Mouse (Mus musculus) embryonic fibroblast, embryonic 13.5 days (primary cell): ENCODE results near the gene Olfr1411. TPM values are rescaled to one million over a fixed set of nuclear protein-coding genes. Genes with fewer than 3 reads are reported as not detected.

Experiments used
- H3K27ac ChIP-seq: 2 replicates; pipeline ENCODE4 v1.5.1; 2012; ENCODE audit warnings: low read length, control low read depth, inconsistent platforms; ENCODE audit not compliant: insufficient read depth
- H3K4me1 ChIP-seq: 2 replicates; pipeline ENCODE4 v1.6.1; 2011; ENCODE audit warnings: low read length; ENCODE audit not compliant: control insufficient read depth, insufficient read depth
- H3K4me3 ChIP-seq: 2 replicates; pipeline ENCODE4 v1.5.1; 2011; ENCODE audit warnings: mild to moderate bottlenecking, control low read depth, low read length; ENCODE audit not compliant: insufficient read depth
- CTCF ChIP-seq: IDR thresholded peaks from 2 replicates; pipeline ENCODE4 v1.5.1; 2011; ENCODE audit warnings: mild to moderate bottlenecking, control low read depth, low read length, moderate library complexity, borderline replicate concordance; ENCODE audit not compliant: insufficient read depth
- POLR2A ChIP-seq: IDR thresholded peaks from 2 replicates; pipeline ENCODE4 v1.6.1; 2011; ENCODE audit warnings: low read depth, mild to moderate bottlenecking, control low read depth, low read length, moderate library complexity
- polyA plus RNA-seq: library from polyadenylated mRNA; stranded (reverse); fragments of >200 nt; gene quantifications from 2 replicates; pipeline ENCODE4 v1.2.4, GENCODE M21; 2011; ENCODE audit warnings: low read depth; ENCODE audit not compliant: missing spikeins, insufficient read length

Gene Olfr1411
- polyA plus RNA-seq, 1 experiment = not detected

- Histone ChIP-seq H3K27ac (no peak overlapping the region), H3K4me3 (no peak overlapping the region), H3K4me1 (peaks cover 2% of the 10 kb centered on the region; the same call in 1 of the 2 replicates)
- TF ChIP-seq CTCF (no peak), POLR2A (no peak)
Observed at GRCm38 (mm10) chr1:92616046-92616445, 21.8 kb downstream of the Olfr1411 start.

GRCm38 (mm10) chr1:92617488-92617887 is 23.3 kb downstream of the Olfr1411 start, which contains the start of gene Olfr12:
Olfr12 (plus strand) TSS chr1:92617788.
- Histone ChIP-seq H3K27ac (no peak within 1 kb of the TSS), H3K4me3 (no peak within 1 kb of the TSS), H3K4me1 (peaks cover 2% of the 10 kb centered on the region; the same call in 1 of the 2 replicates)
- TF ChIP-seq POLR2A (no peak), CTCF (no peak)

- H3K4me3 ChIP-seq = no peak overlapping the region
- H3K4me1 ChIP-seq = peaks cover 2% of the 10 kb centered on the region; the same call in 1 of the 2 replicates
- no peak for TF ChIP-seq POLR2A
- TF ChIP-seq CTCF = no peak
- H3K27ac ChIP-seq = no peak overlapping the region
Observed at GRCm38 (mm10) chr1:92618360-92618759, 24.1 kb downstream of the Olfr1411 start.

DNA sequence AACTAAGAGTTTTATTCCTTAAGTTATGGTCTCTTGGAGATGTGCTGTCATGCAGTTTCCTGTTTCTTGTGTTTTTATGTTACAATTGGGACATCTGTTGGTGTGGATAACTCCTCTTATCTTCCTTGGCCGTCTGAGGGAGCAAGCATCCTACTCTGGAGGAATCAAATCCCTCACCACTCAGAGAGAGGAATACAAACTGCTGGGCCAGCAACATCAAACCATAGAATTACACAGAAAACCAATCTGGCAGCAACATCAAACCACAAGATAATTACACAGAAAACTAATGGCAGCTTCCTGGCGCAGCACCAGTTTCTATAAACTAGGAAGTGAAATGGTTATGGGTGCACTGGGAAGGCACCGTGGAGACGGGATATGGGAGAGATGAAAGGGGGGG is 34.0 kb downstream of the Olfr1411 start:
- Histone ChIP-seq H3K27ac (no peak overlapping the region), H3K4me1 (no peaks in the 10 kb centered on the region), H3K4me3 (no peak overlapping the region)
- TF ChIP-seq POLR2A = no peak
- no peak for TF ChIP-seq CTCF

DNA sequence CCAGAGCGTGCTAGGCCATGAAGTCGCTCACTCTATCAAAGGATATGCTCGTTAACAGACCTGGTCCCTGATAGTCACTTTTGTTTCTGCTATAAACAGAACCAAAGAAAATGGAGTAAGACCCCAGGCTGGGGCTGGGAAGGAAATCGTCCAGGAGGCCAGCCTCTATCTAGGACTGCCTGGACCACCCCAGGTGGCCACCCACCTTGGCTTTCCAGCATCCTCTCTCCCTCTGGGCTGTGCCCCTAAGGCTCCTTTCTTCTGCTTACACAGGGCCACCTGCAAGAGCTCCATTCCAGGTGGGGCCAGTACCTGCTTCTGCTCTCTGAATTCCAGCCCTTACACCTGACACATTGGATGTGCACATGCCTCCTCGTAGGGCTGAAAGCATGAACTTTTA is 38.0 kb downstream of the Olfr1411 start:
- TF ChIP-seq POLR2A = no peak
- no peak for TF ChIP-seq CTCF
- no peak overlapping the region for H3K27ac ChIP-seq
- H3K4me3 ChIP-seq = no peak overlapping the region
- H3K4me1 ChIP-seq = no peaks in the 10 kb centered on the region

DNA sequence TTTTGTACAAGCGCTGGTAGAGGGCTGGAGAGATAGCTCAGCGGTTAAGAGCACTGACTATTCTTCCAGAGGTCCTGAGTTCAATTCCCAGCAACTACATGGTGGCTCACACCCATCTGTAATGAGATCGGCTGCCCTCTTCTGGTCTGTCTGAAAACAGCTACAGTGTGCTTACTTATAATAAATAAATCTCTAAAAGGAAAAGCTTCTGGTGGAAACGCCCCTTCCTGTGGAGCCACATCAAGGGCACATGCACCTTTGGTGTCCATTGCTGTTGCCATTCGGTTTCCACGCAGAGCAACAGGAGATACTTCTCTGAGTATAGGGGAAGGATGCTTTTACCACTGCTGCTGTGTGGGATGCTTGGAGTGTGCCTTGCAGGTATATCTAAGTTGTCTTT is 38.7 kb downstream of the Olfr1411 start:
- no peak overlapping the region for H3K27ac ChIP-seq
- H3K4me1 ChIP-seq = no peaks in the 10 kb centered on the region
- H3K4me3 ChIP-seq = no peak overlapping the region
- no peak for TF ChIP-seq CTCF
- TF ChIP-seq POLR2A = no peak

- no peaks in the 10 kb centered on the region for H3K4me1 ChIP-seq
- H3K4me3 ChIP-seq = no peak overlapping the region
- TF ChIP-seq CTCF (no peak), POLR2A (no peak)
- no peak overlapping the region for H3K27ac ChIP-seq
Observed at GRCm38 (mm10) chr1:92633726-92634125, 39.5 kb downstream of the Olfr1411 start.

DNA sequence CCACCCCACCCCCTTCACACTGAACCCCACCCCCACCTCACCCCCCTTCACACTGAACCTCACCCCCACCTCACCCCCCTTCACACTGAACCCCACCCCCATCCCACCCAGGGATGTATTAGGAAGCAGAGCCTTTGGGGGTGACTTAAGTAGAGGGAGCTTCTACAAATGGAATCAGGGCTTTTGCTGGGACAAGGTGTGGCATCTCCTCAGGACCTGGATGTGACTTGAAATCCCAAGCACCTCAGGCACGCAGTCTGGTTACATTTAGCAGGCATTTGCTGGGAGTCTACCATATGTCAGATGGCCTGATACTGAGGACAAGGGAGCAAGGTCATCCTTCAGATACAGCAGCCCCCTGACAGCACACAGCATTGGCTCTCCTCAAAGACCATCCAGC is 40.4 kb downstream of the Olfr1411 start:
- Histone ChIP-seq H3K4me1 (no peaks in the 10 kb centered on the region), H3K27ac (peak overlapping the region; percentile 63), H3K4me3 (no peak overlapping the region)
- TF ChIP-seq POLR2A (no peak), CTCF (no peak)

DNA sequence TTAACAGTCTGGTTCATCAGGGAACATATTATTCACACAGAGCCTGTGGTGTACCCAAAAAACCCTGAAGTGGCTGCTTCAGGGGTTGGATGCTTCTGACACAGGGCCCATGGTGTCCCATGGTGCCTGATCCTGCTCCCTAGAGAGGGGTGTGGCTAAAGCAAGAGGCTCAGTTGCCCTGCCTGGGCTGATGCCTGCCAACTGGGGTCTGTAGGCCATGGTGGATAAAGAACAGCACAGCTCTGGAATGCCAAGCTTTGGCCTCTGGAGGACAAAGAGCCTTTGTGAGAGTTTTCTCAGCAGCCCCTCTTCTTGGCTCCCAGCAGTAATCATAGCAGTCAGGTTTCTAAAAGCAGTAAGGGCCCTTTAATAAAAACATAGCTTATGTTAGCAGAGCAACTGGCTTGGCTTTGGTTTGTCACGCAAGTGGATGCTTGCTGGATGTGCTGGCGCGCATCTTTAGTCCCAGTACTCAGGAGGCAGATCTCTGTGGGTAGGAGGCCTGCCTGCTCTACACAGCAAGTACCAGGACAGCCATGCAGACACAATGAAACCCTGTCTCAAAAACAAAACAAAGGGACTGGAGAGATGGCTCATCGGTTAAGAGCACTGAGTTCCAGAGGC is 40.9 kb downstream of the Olfr1411 start:
- no peak overlapping the region for H3K4me3 ChIP-seq
- H3K27ac ChIP-seq = peak overlapping the region; percentile 87
- H3K4me1 ChIP-seq = no peaks in the 10 kb centered on the region
- TF ChIP-seq CTCF (no peak), POLR2A (no peak)

DNA sequence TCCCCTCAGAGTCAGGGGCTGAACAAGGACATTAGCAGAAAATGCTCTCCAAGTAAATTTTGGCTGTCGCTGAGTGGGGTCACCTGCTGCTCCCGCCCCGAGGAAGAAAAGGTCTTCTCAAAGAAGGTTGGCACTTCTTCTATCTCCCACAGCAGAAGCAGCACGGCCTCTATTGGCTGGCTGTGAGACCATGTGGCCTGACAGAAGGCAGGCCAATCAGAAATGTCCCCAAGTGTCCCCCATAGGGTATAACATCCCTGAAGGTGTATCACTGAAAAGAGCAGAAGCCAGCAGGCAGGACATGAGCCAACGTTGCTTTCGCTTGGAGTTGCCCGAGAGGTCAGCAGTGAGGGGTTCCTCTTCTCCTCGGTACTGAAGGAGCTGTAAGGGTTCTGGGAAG is 41.8 kb downstream of the Olfr1411 start:
- peak overlapping the region; percentile 87 for H3K27ac ChIP-seq
- no peak overlapping the region for H3K4me3 ChIP-seq
- TF ChIP-seq POLR2A (no peak), CTCF (no peak)
- no peaks in the 10 kb centered on the region for H3K4me1 ChIP-seq
